Mouse (Mus musculus) liver, embryonic 14.5 days (tissue): ENCODE results near the gene Olfr847. TPM values are rescaled to one million over a fixed set of nuclear protein-coding genes. Genes with fewer than 3 reads are reported as not detected.

Experiments
- ATAC-seq: fragments of 200-750 bp; cut with Nextera tagmentation; 2 replicates; pipeline ENCODE4 v1.8.0; 2017; ENCODE audit warnings: moderate number of reproducible peaks, mild to moderate bottlenecking, moderate library complexity; ENCODE audit not compliant: insufficient read depth
- DNase-seq, 3 experiments: peaks; one replicate each; pipeline ENCODE4 v3.0.0-alpha.2; 2012 to 2013; ENCODE audit warnings: low read depth in 3 of 3, low spot score in 3 of 3
- H3K27ac ChIP-seq: fragments of 300-500 bp; sonication (generic); 2 replicates; pipeline ENCODE4 v1.5.1; 2014; ENCODE audit warnings: moderate library complexity, mild to moderate bottlenecking, control low read depth, inconsistent platforms
- H3K27me3 ChIP-seq: fragments of 300-500 bp; sonication (generic); 2 replicates; pipeline ENCODE4 v1.6.1; 2014; ENCODE audit warnings: mild to moderate bottlenecking, low read length, moderate library complexity; ENCODE audit not compliant: control insufficient read depth, insufficient read depth
- H3K36me3 ChIP-seq: fragments of 300-500 bp; sonication (generic); replicated peaks from 2 replicates; pipeline ENCODE4 v1.6.1; 2014; ENCODE audit warnings: low read depth; ENCODE audit not compliant: control insufficient read depth, insufficient read depth
- H3K4me1 ChIP-seq, 2 experiments: fragments of 200-500 bp in 1 of 2; fragments of 300-500 bp in 1 of 2; sonication (generic) in 1 of 2; replicated peaks; 2 replicates each; pipeline ENCODE4 v1.6.1; 2012 to 2014; ENCODE audit warnings: antibody characterized with exemption in 1 of 2, inconsistent platforms in 1 of 2, low read length in 1 of 2; ENCODE audit not compliant: control insufficient read depth in 2 of 2, insufficient read depth in 2 of 2
- H3K4me2 ChIP-seq: fragments of 300-500 bp; sonication (generic); 2 replicates; pipeline ENCODE4 v1.6.1; 2014; ENCODE audit warnings: low read depth, mild to moderate bottlenecking, control low read depth, moderate library complexity
- H3K4me3 ChIP-seq, 2 experiments: fragments of 200-500 bp in 1 of 2; fragments of 300-500 bp in 1 of 2; sonication (generic) in 1 of 2; 2 replicates each; pipeline ENCODE4 v1.5.1; 2012 to 2014; ENCODE audit warnings: low read depth in 2 of 2, low read length in 2 of 2, mild to moderate bottlenecking in 2 of 2, control low read depth in 1 of 2, inconsistent platforms in 1 of 2, moderate library complexity in 1 of 2; ENCODE audit not compliant: insufficient read depth in 1 of 2
- H3K9ac ChIP-seq: fragments of 300-500 bp; sonication (generic); replicated peaks from 2 replicates; pipeline ENCODE4 v1.6.1; 2014; ENCODE audit warnings: mild to moderate bottlenecking, control low read depth, moderate library complexity
- H3K9me3 ChIP-seq: fragments of 300-500 bp; sonication (generic); 2 replicates; pipeline ENCODE4 v1.6.1; 2016; ENCODE audit warnings: low read length, mixed read lengths; ENCODE audit not compliant: control insufficient read depth
- CTCF ChIP-seq: IDR thresholded peaks from 2 replicates; pipeline ENCODE4 v1.5.1; 2016; ENCODE audit warnings: antibody characterized with exemption, low read depth, control low read depth
- EP300 ChIP-seq: IDR thresholded peaks from 2 replicates; pipeline ENCODE4 v1.6.1; 2016; ENCODE audit warnings: antibody characterized with exemption, low read depth
- WGBS: fragments of 180-500 bp; shearing (Covaris S2); extraction: QIAGEN DNeasy Blood & Tissue Kit; methylation state at CpG from one replicate; pipeline ENCODE4 v1.1.7; 2014; ENCODE audit not compliant: insufficient replicate concordance; 5-methylcytosine and 5-hydroxymethylcytosine counted together
- polyA plus RNA-seq, 2 experiments: library from polyadenylated mRNA; depleted of rRNA in 1 of 2; stranded (reverse) in 1 of 2; unstranded in 1 of 2; fragments of >200 nt; fragmentation: Nextera tagmentation in 1 of 2; extraction: Ambion mirVana in 1 of 2; gene quantifications; 2 replicates each; pipeline versions ENCODE4 v1.2.1 to v1.2.3; 2012 to 2014

Olfr847 gene
- polyA plus RNA-seq (2012; rRNA removed) (not detected in 2 replicates), polyA plus RNA-seq (2014; fragmentation: Nextera tagmentation; extraction: Ambion mirVana) (not detected in 2 replicates)

DNA sequence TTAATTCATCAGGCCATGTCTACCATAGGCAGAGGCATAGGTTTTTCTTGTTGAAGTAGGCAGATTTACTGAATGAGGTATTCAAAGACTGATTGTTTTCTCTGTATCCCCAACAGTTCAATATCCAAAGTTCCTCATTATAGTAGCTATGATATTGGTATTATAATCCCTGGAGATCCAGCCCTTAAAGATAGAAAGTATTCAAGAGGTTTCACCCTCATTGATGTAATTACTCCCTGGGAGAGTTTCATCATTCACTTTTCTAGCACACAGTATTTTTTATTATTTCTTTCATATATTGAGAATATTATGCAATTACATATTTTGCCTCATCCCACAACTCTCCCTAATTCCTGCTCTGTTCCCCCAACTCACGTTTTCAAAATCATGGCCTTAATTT lies at the start of gene Olfr847:
Olfr847 (minus strand) TSS at position 101 of the 400 bp plus-strand sequence.
- Histone ChIP-seq H3K27me3 (no peaks in the 10 kb centered on the region), H3K9ac (no peak within 1 kb of the TSS), H3K9me3 (no peaks in the 10 kb centered on the region), H3K27ac (no peak within 1 kb of the TSS), H3K4me3 (no peak within 1 kb of the TSS), H3K36me3 (no peaks in the 10 kb centered on the region), H3K4me2 (no peak within 1 kb of the TSS), H3K4me1 (no peaks in the 10 kb centered on the region)
- DNase-seq (no peak), ATAC-seq (no peak)
- TF ChIP-seq CTCF = no peak
- no peak for TF ChIP-seq EP300
- 34% methylated on average over 1 of the region's 1 CpGs for WGBS

GRCm38 (mm10) chr9:19363905-19364304 lies 14.6 kb downstream of the Olfr847 start, which contains the start of gene Olfr846:
TSS of gene Olfr846 (minus strand) at chr9:19364005.
- no peak for TF ChIP-seq EP300
- Histone ChIP-seq H3K4me3 (no peak within 1 kb of the TSS), H3K4me2 (no peak within 1 kb of the TSS), H3K9ac (no peak within 1 kb of the TSS), H3K9me3 (no peaks in the 10 kb centered on the region), H3K27me3 (no peaks in the 10 kb centered on the region), H3K4me1 (no peaks in the 10 kb centered on the region), H3K36me3 (no peaks in the 10 kb centered on the region), H3K27ac (no peak within 1 kb of the TSS)
- ATAC-seq = no peak
- WGBS = 37% methylated on average over 1 of the region's 1 CpGs
- DNase-seq = no peak

DNA sequence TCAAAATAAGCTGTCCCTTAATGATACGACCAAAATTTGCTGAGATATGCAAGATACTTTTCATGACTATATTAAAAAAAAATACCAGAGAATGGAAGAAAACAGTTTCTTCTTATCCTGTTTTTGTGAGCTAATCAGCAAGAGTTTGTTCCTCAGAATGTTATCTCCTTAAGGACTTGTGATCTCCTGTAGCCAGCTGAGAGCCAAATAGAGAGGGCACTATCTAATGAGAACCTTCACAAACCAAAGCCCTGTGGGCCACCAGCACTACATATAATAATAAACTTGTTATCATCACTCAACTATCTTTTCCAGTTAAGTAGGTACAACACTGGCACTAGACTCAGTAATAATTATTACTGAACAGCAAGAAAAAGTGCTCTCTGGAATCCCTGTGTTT lies 42.3 kb downstream of the Olfr847 start, which contains the start of gene Olfr845:
Olfr845 (plus strand) TSS at position 301 of the 400 bp plus-strand sequence.
- Histone ChIP-seq H3K9ac (no peak within 1 kb of the TSS), H3K4me3 (no peak within 1 kb of the TSS), H3K27me3 (no peaks in the 10 kb centered on the region), H3K36me3 (no peaks in the 10 kb centered on the region), H3K9me3 (no peaks in the 10 kb centered on the region), H3K4me1 (no peaks in the 10 kb centered on the region), H3K4me2 (no peak within 1 kb of the TSS), H3K27ac (no peak within 1 kb of the TSS)
- DNase-seq (no peak), ATAC-seq (no peak)
- 52% methylated on average over 1 of the region's 1 CpGs for WGBS
- TF ChIP-seq CTCF (no peak), EP300 (no peak)

Other genes starting within 250 kb of the Olfr847 start
- not detected in 2 replicates for gene Olfr837, start 242.4 kb downstream of the Olfr847 start, polyA plus RNA-seq (2012; rRNA removed)
- not detected in 2 replicates for gene Olfr837, start 242.4 kb downstream of the Olfr847 start, polyA plus RNA-seq (2014; fragmentation: Nextera tagmentation; extraction: Ambion mirVana)
- gene Olfr839-ps1, start 201.4 kb downstream of the Olfr847 start, polyA plus RNA-seq (2012; rRNA removed) = not detected in 2 replicates
- gene Olfr839-ps1, start 201.4 kb downstream of the Olfr847 start, polyA plus RNA-seq (2014; fragmentation: Nextera tagmentation; extraction: Ambion mirVana) = not detected in 2 replicates
- not detected in 2 replicates for gene Olfr843, start 126.7 kb downstream of the Olfr847 start, polyA plus RNA-seq (2012; rRNA removed)
- not detected in 2 replicates for gene Olfr843, start 126.7 kb downstream of the Olfr847 start, polyA plus RNA-seq (2014; fragmentation: Nextera tagmentation; extraction: Ambion mirVana)
- not detected in 2 replicates for gene Olfr844, start 62.3 kb downstream of the Olfr847 start, polyA plus RNA-seq (2012; rRNA removed)
- gene Olfr844, start 62.3 kb downstream of the Olfr847 start, polyA plus RNA-seq (2014; fragmentation: Nextera tagmentation; extraction: Ambion mirVana) = not detected in 2 replicates
- gene Olfr845, start 42.2 kb downstream of the Olfr847 start, polyA plus RNA-seq (2012; rRNA removed) = not detected in 2 replicates
- not detected in 2 replicates for gene Olfr845, start 42.2 kb downstream of the Olfr847 start, polyA plus RNA-seq (2014; fragmentation: Nextera tagmentation; extraction: Ambion mirVana)
- gene Olfr846, start 14.7 kb downstream of the Olfr847 start, polyA plus RNA-seq (2012; rRNA removed) = not detected in 2 replicates
- gene Olfr846, start 14.7 kb downstream of the Olfr847 start, polyA plus RNA-seq (2014; fragmentation: Nextera tagmentation; extraction: Ambion mirVana) = not detected in 2 replicates
- gene Olfr849, start 61.6 kb upstream of the Olfr847 start, polyA plus RNA-seq (2012; rRNA removed) = not detected in 2 replicates
- gene Olfr849, start 61.6 kb upstream of the Olfr847 start, polyA plus RNA-seq (2014; fragmentation: Nextera tagmentation; extraction: Ambion mirVana) = not detected in 2 replicates
- gene Olfr850, start 99.6 kb upstream of the Olfr847 start, polyA plus RNA-seq (2012; rRNA removed) = not detected in 2 replicates
- not detected in 2 replicates for gene Olfr850, start 99.6 kb upstream of the Olfr847 start, polyA plus RNA-seq (2014; fragmentation: Nextera tagmentation; extraction: Ambion mirVana)
- not detected in 2 replicates for gene Olfr851, start 114.6 kb upstream of the Olfr847 start, polyA plus RNA-seq (2012; rRNA removed)
- gene Olfr851, start 114.6 kb upstream of the Olfr847 start, polyA plus RNA-seq (2014; fragmentation: Nextera tagmentation; extraction: Ambion mirVana) = not detected in 2 replicates
- gene Olfr853, start 162.4 kb upstream of the Olfr847 start, polyA plus RNA-seq (2012; rRNA removed) = not detected in 2 replicates
- gene Olfr853, start 162.4 kb upstream of the Olfr847 start, polyA plus RNA-seq (2014; fragmentation: Nextera tagmentation; extraction: Ambion mirVana) = not detected in 2 replicates
- not detected in 2 replicates for gene Olfr854, start 188.7 kb upstream of the Olfr847 start, polyA plus RNA-seq (2012; rRNA removed)
- gene Olfr854, start 188.7 kb upstream of the Olfr847 start, polyA plus RNA-seq (2014; fragmentation: Nextera tagmentation; extraction: Ambion mirVana) = not detected in 2 replicates
- not detected in 2 replicates for gene Olfr855, start 203.9 kb upstream of the Olfr847 start, polyA plus RNA-seq (2012; rRNA removed)
- not detected in 2 replicates for gene Olfr855, start 203.9 kb upstream of the Olfr847 start, polyA plus RNA-seq (2014; fragmentation: Nextera tagmentation; extraction: Ambion mirVana)
- gene Zfp317, start 243.4 kb upstream of the Olfr847 start, polyA plus RNA-seq (2012; rRNA removed) = 2.8 and 3.9 TPM in 2 replicates
- 5.6 and 7.5 TPM in 2 replicates for gene Zfp317, start 243.4 kb upstream of the Olfr847 start, polyA plus RNA-seq (2014; fragmentation: Nextera tagmentation; extraction: Ambion mirVana)